Mouse (Mus musculus) bone marrow macrophage, adult 2 months (primary cell): ENCODE data around the gene 2310030G06Rik. TPM values are rescaled to one million over a fixed set of nuclear protein-coding genes. Genes with fewer than 3 reads are reported as not detected.

Source experiments
- H3K27ac ChIP-seq: 2 replicates; pipeline ENCODE4 v1.5.1; 2012; ENCODE audit warnings: low read depth, low read length; ENCODE audit not compliant: insufficient read depth
- H3K4me1 ChIP-seq: 2 replicates; pipeline ENCODE4 v1.6.1; 2012; ENCODE audit warnings: low read length; ENCODE audit not compliant: control insufficient read depth, insufficient read depth
- H3K4me3 ChIP-seq: 2 replicates; pipeline ENCODE4 v1.5.1; 2012; ENCODE audit warnings: mild to moderate bottlenecking, low read length, moderate library complexity; ENCODE audit not compliant: insufficient read depth
- CTCF ChIP-seq: IDR thresholded peaks from 2 replicates; pipeline ENCODE4 v1.5.1; 2012; ENCODE audit warnings: low read depth, mild to moderate bottlenecking, low read length, moderate library complexity
- POLR2A ChIP-seq: IDR thresholded peaks from 2 replicates; pipeline ENCODE4 v1.6.1; 2012; ENCODE audit warnings: mild to moderate bottlenecking, low read depth, low read length, borderline replicate concordance
- polyA plus RNA-seq: library from polyadenylated mRNA; stranded (reverse); fragments of >200 nt; gene quantifications from 2 replicates; pipeline ENCODE4 v1.2.4, GENCODE M21; 2012; ENCODE audit not compliant: missing spikeins, insufficient read depth, insufficient read length

Gene 2310030G06Rik
- not detected in 2 replicates for polyA plus RNA-seq

DNA sequence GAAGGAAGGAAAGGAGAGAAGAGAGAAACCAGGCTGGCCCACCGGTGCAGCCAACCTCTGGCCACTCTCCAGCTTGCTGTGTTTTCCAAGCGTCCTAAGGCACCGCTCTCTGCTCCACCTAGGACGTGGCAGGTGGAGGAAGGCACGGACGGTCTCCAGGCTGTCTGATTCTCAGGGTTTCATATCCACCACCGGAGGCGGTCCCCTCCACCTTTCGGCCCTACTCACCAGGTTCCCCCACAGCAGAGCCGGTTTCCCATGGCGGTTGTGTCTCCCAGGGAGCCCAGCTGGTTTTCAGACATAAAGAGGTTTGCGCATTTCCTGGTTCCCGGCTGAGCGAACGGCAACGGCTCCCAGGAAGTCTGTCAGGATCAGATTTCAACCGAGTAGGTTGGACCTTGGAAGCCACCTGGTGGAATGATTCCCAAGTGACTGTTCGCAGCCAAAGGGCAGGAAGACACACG lies at the start of gene 2310030G06Rik:
TSS of gene 2310030G06Rik (minus strand) at position 323 of the 464 bp plus-strand sequence.
- H3K4me3 ChIP-seq, result no peak within 1 kb of the TSS

DNA sequence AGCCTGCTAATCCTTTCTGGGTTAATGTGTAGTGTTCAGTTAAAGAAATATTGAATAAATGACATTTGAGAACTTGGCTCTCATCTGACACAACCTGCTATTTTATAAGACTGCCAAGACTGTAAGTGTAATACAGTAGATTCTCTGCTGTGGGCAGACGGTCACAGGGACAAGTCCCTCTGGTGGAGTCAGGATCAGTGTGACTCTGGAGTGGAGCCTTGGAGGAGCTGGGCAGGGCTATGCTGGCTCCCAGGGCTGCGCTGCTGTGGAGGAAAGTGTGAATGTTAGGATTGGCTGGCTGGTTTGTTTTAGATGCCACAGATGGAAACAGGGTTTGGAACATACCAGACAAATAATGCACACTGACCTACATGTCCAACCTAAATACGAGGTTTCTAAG lies 48.9 kb upstream of the 2310030G06Rik start:
- H3K4me1 ChIP-seq, result peaks cover 7% of the 10 kb centered on the region
- H3K27ac ChIP-seq, result no peak overlapping the region
- no peak overlapping the region for H3K4me3 ChIP-seq
- TF ChIP-seq CTCF (no peak), POLR2A (no peak)

More for the DNA sequence above, at the start of gene 2310030G06Rik:
- no peaks in the 10 kb centered on the region for H3K4me1 ChIP-seq
- no peak within 1 kb of the TSS for H3K27ac ChIP-seq
- no peak for TF ChIP-seq POLR2A
- no peak for TF ChIP-seq CTCF

DNA sequence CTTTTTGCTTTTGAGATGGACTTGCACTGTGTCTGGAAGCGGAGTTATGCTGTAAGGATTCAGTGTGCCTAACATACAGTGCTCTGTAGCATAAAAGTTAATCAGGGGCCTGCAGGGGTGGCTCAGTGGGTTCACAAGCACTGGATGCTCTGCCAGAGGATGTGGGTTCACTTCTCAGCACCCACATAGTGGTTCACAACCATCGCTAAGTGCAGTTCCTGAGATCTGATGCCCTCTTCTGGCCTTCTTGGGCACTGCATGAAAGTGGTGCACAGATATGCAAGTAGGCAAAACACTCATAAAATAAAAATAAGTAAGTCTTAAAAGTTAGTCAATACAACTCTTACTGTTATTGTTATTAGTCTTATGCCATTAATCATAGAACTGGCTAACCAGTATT lies 35.8 kb upstream of the 2310030G06Rik start:
- TF ChIP-seq POLR2A (no peak), CTCF (peak; percentile 61)
- Histone ChIP-seq H3K27ac (no peak overlapping the region), H3K4me1 (peaks cover 2% of the 10 kb centered on the region; the same call in 1 of the 2 replicates), H3K4me3 (no peak overlapping the region)

- H3K27ac ChIP-seq, result no peak overlapping the region
- TF ChIP-seq CTCF (no peak), POLR2A (no peak)
- peaks cover 15% of the 10 kb centered on the region for H3K4me1 ChIP-seq
- H3K4me3 ChIP-seq, result peak overlapping the region; percentile 67
Observed at GRCm38 (mm10) chr9:50776162-50776760, 29.9 kb upstream of the 2310030G06Rik start.

GRCm38 (mm10) chr9:50775662-50776126 lies 29.4 kb upstream of the 2310030G06Rik start:
- TF ChIP-seq CTCF (no peak), POLR2A (no peak)
- H3K27ac ChIP-seq, result no peak overlapping the region
- H3K4me1 ChIP-seq, result peaks cover 15% of the 10 kb centered on the region
- peak overlapping the region; percentile 67 for H3K4me3 ChIP-seq

DNA sequence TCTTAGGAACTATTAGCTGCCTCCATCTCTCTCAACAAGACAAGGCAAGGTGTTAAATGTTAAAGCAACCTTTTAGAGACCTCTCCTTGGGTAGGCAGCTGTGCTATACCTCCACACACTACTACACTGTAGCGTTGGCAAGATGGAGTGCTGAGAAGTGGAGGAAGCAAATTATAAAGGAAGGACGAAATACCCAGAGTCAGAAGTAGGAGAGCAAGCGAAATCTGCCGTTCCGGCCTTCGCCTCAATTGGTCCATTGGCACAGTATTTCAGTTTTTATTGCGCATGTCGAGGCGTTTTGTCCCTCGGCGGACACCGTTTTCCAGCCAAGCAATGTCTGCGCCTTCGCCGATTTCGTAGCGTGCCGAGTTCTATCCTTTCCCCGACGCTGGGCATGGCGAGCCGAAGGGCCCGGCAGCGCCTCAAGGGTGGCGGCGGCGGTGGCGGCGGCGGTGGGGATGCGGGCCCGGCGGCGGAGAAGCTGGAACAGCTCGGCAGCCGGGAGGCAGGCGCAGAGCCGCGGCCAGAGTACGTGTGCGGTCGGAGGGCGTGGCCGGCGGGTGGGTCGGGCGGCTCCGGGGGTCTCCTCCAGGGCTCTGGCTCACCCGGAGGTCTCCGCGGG lies 28.8 kb upstream of the 2310030G06Rik start, which contains the start of the genes Alg9 and 1110032A03Rik:
TSS of gene Alg9 (plus strand) at position 29 of the 622 bp plus-strand sequence.
TSS of gene 1110032A03Rik (minus strand) at position 530 of the 622 bp plus-strand sequence.
- Histone ChIP-seq H3K4me1 (peaks cover 15% of the 10 kb centered on the region), H3K4me3 (peak within 1 kb of the TSS; percentile 67), H3K27ac (peak within 1 kb of the TSS; percentile 86)
- TF ChIP-seq CTCF, result no peak
- no peak for TF ChIP-seq POLR2A

GRCm38 (mm10) chr9:50774026-50774462 lies 27.7 kb upstream of the 2310030G06Rik start:
- Histone ChIP-seq H3K4me1 (peaks cover 18% of the 10 kb centered on the region), H3K4me3 (peak overlapping the region; percentile 67; the same call in 1 of the 2 replicates), H3K27ac (peak overlapping the region; percentile 86)
- TF ChIP-seq CTCF (no peak), POLR2A (no peak)

DNA sequence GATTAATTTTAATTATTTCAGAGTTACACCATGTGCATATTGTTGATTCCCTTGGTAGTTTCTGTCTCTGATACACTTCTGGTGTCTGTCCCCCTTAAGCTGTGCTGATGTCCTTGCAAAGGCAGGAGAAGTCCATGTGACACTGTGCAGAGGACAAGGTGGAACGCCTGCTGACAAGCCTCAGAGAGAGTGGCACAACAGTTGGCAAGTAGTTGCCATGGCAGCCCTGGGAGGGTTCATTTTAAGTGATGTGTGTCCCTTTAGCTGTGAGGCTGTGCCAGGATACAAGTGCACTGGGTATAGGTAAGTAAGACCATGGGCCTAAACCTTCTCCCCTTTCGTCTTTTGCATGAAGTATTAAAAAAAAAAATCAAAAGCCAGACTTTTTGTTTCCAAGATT lies 23.7 kb upstream of the 2310030G06Rik start:
- Histone ChIP-seq H3K4me1 (peaks cover 15% of the 10 kb centered on the region), H3K27ac (no peak overlapping the region), H3K4me3 (no peak overlapping the region)
- no peak for TF ChIP-seq POLR2A
- TF ChIP-seq CTCF, result no peak

DNA sequence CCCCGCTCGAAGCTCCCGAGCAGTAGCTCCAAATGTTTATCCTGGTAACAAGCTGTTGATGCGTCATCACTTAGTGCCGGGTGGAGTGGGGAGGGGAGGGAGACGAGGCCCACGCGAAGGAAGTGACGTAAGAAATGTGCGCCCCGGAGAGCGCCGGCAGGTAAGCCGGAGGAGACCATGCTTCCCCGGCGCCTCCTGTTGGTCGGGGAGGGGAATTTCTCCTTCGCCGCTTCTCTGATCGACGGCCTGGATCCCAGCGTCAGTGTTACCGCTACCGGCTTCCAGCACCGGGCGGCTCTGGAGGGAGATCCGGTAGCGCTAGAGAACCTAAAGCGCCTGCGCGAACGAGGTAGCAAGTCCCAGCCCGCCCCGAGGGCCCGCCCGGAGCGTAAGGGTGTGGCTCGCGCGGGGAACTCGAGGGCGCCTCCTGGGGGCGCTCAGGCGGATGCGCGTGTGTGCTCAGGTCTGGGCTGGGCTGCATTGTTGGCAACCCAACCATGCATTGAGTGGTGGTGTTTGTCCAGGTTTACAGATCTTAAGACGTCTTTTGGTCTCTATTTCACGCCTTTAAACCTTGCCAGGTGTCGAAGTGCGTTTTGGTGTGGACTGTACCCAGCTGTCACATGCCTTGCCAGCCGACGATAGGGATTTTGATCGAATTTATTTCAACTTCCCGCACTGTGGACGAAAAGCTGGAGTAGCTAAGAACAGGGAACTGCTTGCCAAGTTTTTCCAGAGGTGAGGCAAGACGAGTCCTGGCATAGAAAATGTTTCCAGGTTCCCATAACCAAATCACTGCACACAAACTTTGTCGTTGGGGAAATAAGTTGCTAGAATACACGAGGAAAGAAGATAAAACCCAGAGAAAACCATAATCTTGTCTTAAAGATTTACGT lies 22.0 kb upstream of the 2310030G06Rik start, which contains the start of gene Fdxacb1:
TSS of gene Fdxacb1 (plus strand) at position 130 of the 896 bp plus-strand sequence.
- peak within 1 kb of the TSS; percentile 86 for H3K27ac ChIP-seq
- peak within 1 kb of the TSS; percentile 75 for H3K4me3 ChIP-seq
- peaks cover 7% of the 10 kb centered on the region for H3K4me1 ChIP-seq
- TF ChIP-seq CTCF, result peak; percentile 43; the same call in 1 of the 2 replicates
- TF ChIP-seq POLR2A, result no peak
